Mouse (Mus musculus) ES-E14 (cell line): ENCODE data around the gene Pdx1. TPM values are rescaled to one million over a fixed set of nuclear protein-coding genes. Genes with fewer than 3 reads are reported as not detected.

Source experiments
- DNase-seq: peaks from one replicate; pipeline ENCODE4 v3.0.0-alpha.2; 2013; ENCODE audit warnings: low read depth, low spot score
- H3K27ac ChIP-seq: 2 replicates; pipeline ENCODE4 v1.5.1; 2012; ENCODE audit warnings: low read depth, mild to moderate bottlenecking, low read length, moderate library complexity, mixed read lengths; ENCODE audit not compliant: poor library complexity, insufficient read depth, severe bottlenecking
- H3K36me3 ChIP-seq: 2 replicates; pipeline ENCODE4 v1.6.1; 2012; ENCODE audit warnings: mild to moderate bottlenecking, low read length, moderate library complexity, mixed read lengths; ENCODE audit not compliant: control insufficient read depth, poor library complexity, insufficient read depth, severe bottlenecking
- H3K4me1 ChIP-seq, 2 experiments: fragments of 150-350 bp in 1 of 2; sonication (generic) in 1 of 2; 2 replicates each; pipeline ENCODE4 v1.6.1; 2012; ENCODE audit warnings: low read length in 2 of 2, mild to moderate bottlenecking in 1 of 2, mixed read lengths in 1 of 2; ENCODE audit not compliant: control insufficient read depth in 2 of 2, insufficient read depth in 2 of 2, poor library complexity in 1 of 2
- H3K4me3 ChIP-seq, 2 experiments: fragments of 150-350 bp in 1 of 2; sonication (generic) in 1 of 2; 2 replicates each; pipeline ENCODE4 v1.5.1; 2012; ENCODE audit warnings: low read length in 2 of 2, low read depth in 1 of 2, mild to moderate bottlenecking in 1 of 2, mixed read lengths in 1 of 2; ENCODE audit not compliant: insufficient read depth in 1 of 2, poor library complexity in 1 of 2, severe bottlenecking in 1 of 2
- H3K9ac ChIP-seq: 2 replicates; pipeline ENCODE4 v1.6.1; 2012; ENCODE audit warnings: low read depth, mild to moderate bottlenecking, low read length, mixed read lengths; ENCODE audit not compliant: poor library complexity, insufficient read depth, severe bottlenecking
- H3K9me3 ChIP-seq: fragments of 150-350 bp; sonication (generic); 2 replicates; pipeline ENCODE4 v1.6.1; 2012; ENCODE audit warnings: low read depth, mild to moderate bottlenecking, low read length; ENCODE audit not compliant: control insufficient read depth, insufficient read depth
- CHD2 ChIP-seq: IDR thresholded peaks from 2 replicates; pipeline ENCODE4 v1.6.1; 2014; ENCODE audit warnings: mild to moderate bottlenecking, low read depth, low read length, inconsistent platforms
- HCFC1 ChIP-seq: IDR thresholded peaks from 2 replicates; pipeline ENCODE4 v1.6.1; 2012; ENCODE audit warnings: low read length, inconsistent platforms, borderline replicate concordance; ENCODE audit not compliant: insufficient read depth
- MAFK ChIP-seq: IDR thresholded peaks from 2 replicates; pipeline ENCODE4 v1.6.1; 2014; ENCODE audit warnings: mild to moderate bottlenecking, low read depth, low read length, inconsistent platforms; ENCODE audit not compliant: insufficient read depth
- ZC3H11A ChIP-seq: IDR thresholded peaks from 2 replicates; pipeline ENCODE4 v1.6.1; 2012; ENCODE audit warnings: low read depth, mild to moderate bottlenecking, inconsistent platforms, low read length, borderline replicate concordance
- ZNF384 ChIP-seq: IDR thresholded peaks from 2 replicates; pipeline ENCODE4 v1.6.1; 2012; ENCODE audit warnings: low read depth, low read length, inconsistent platforms
- in situ Hi-C, 2 experiments: fragments of 600-800 bp; cut with MboI; formaldehyde crosslinking; loops; one replicate each; pipeline ENCODE4 v1.15.1; 2025; ENCODE audit warnings: low sequenced_read_pairs in 2 of 2, inconsistent platforms in 1 of 2; ENCODE audit not compliant: unreplicated experiment in 2 of 2
- total RNA-seq: library from RNA; depleted of rRNA; stranded (reverse); fragments of 300-350 nt; gene quantifications from 2 replicates; pipeline ENCODE4 v1.2.3, GENCODE M21; 2012

Gene Pdx1
- total RNA-seq, 1 experiment = 0.09 TPM

DNA sequence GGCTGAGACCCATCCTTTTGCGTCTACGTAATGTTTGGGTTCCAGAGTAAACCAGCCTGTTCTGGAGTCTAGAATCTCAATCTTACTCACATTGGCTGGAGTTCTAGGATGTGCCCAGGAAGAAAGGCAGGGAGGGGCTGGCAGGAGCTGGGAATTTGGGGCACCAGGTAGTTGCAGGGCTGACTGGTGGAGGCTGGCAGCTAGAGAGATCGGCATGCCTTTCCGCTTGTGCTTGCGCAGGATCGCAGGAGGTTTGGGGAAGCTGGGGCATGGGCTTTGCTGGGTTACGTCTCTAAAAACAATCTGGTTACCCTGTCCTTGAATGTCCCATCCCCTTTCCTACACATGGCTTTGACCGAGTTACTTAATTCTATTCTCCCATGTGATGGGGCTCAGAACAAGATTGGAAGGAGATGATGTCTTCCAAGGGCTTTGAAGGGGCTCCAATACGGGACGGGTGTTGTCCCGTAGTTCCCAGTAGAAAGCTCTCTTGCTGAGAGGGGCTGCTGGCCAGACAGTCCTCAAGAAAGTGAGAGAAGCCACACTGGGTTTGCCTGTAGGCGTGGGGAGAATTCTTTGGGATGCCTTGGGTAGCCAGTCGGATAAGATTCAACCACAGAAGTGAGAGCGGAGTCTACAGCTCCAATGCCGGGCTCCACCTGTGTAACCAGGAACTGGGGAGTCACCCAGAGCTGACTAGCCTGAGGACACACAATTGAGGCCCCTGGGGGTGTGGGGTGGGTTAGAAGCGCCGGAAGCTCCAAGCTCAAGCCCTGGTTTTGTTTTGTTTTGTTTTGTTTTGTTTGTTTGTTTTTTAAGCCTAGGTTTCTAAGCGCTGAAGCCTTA lies 7.2 kb downstream of the Pdx1 start:
- DNase-seq = no peak
- in situ Hi-C loops = loop anchor here (5.0 to 10.0 kb wide), 2 partner anchors 40 to 92 kb away; partner anchors contain the start of gene Gsx1 (in 1 of the 2)
- no peak for TF ChIP-seq MAFK
- no peak for TF ChIP-seq ZC3H11A
- TF ChIP-seq HCFC1 = no peak
- TF ChIP-seq CHD2 = no peak
- TF ChIP-seq ZNF384 = no peak
- Histone ChIP-seq H3K9ac (no peak overlapping the region), H3K36me3 (no peaks in the 10 kb centered on the region), H3K4me3 (peak overlapping the region in 1 of 2 experiments; percentile 47; a peak in 2 of 4 replicates), H3K4me1 (peaks cover 0 to 8% of the 10 kb centered on the region in 2 experiments; a peak in 2 of 4 replicates), H3K27ac (no peak overlapping the region), H3K9me3 (no peaks in the 10 kb centered on the region)

DNA sequence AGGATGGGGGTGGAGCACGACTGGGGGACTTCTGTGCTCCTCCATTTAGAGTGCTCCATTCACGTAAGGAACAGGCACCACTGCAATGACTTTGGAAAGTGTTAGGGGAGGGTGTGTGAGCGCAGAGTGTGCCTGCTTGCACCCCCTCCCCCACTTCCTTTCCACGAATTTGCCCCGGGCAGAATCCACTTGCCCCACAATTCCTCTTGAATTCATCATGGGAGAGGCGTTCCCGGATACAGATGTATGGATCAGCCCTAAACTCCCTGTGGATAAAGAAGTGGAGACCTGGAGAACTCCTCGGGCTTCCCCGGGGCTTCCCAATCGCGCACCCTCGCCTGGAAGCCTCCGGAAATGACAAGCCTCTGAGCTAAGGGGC lies 7.8 kb downstream of the Pdx1 start:
- Histone ChIP-seq H3K4me1 (peaks cover 0 to 8% of the 10 kb centered on the region in 2 experiments; a peak in 2 of 4 replicates), H3K4me3 (peak overlapping the region; percentile 17 to 47; a peak in 2 of 4 replicates), H3K9me3 (no peaks in the 10 kb centered on the region), H3K36me3 (no peaks in the 10 kb centered on the region), H3K9ac (0 out of 2 replicates have a peak overlapping the region, but pooled peaks have one; percentile 5), H3K27ac (no peak overlapping the region)
- no peak for DNase-seq
- TF ChIP-seq HCFC1 (no peak), CHD2 (no peak), MAFK (no peak), ZC3H11A (no peak), ZNF384 (no peak)
- in situ Hi-C loops = loop anchor here (5.0 to 10.0 kb wide), 2 partner anchors 40 to 93 kb away; partner anchors contain the start of gene Gsx1 (in 1 of the 2)

DNA sequence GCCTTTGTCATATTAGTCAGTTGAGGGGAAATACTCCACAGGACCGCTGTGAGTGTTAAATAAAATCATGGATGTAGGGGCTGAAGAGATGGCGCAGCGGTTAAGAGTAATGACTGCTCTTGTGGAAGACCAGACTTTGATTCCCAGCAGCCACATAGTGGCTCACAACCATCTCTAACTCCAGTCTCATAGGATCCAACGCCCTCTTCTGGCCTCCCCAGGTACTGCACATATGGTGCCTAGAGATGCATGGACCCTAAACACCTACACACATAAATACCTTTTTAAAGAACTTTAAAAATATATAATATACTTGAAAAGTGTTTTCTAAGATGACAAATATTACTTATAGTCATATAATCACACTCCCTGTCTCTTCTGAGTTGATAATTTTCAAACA lies 14.6 kb downstream of the Pdx1 start:
- Histone ChIP-seq H3K9me3 (no peaks in the 10 kb centered on the region), H3K9ac (no peak overlapping the region), H3K27ac (no peak overlapping the region), H3K4me3 (no peak overlapping the region), H3K4me1 (no peaks in the 10 kb centered on the region), H3K36me3 (no peaks in the 10 kb centered on the region)
- no peak for TF ChIP-seq CHD2
- in situ Hi-C loops = no loop called here
- DNase-seq = no peak

DNA sequence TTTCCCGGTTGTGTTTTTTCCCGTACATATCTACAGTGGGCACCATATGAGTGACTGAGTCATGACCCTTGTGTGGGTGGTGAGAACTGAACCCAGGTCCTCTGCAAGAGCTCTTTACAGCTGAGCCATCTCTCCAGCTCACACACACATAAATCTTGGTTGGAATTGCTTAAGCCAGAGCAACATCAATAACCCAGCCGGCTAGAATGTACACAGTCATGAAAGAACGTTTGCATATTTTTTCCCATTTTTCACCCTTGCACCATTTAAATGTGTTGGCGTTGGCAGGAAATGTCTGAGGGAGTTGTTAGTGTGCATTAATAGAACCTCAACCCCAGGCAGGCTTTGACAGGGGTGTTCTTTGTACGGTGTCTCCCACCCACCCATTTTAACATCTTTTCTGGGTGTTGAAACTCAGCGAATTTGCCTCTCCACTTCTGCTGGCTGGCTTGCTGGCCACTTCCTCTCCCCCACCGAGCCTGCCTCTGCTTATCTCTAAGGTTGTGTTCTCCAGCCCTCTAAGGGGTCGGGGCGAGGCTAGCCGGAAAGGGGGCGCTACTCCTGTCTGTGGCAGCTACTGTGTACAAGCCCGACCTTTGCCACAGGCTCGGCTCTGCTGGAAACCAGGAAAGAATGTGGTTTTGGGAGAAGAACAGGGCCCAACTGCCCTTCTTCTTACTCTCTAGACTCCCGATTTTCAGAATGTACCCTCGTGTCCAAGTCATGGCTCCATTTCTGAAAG lies 22.2 kb downstream of the Pdx1 start:
- H3K4me3 ChIP-seq = peak overlapping the region in 1 of 2 experiments; percentile 7; a peak in 1 of 4 replicates
- no peaks in the 10 kb centered on the region for H3K9me3 ChIP-seq
- no peak for TF ChIP-seq ZNF384
- TF ChIP-seq HCFC1 = no peak
- TF ChIP-seq ZC3H11A = no peak
- no peak for TF ChIP-seq MAFK
- TF ChIP-seq CHD2 = no peak
- H3K9ac ChIP-seq = no peak overlapping the region
- in situ Hi-C loops = no loop called here
- peaks cover 0 to 9% of the 10 kb centered on the region in 2 experiments; a peak in 1 of 4 replicates for H3K4me1 ChIP-seq
- H3K27ac ChIP-seq = no peak overlapping the region
- no peaks in the 10 kb centered on the region for H3K36me3 ChIP-seq
- DNase-seq = no peak
